Mouse (Mus musculus) liver, embryonic 14.5 days (tissue): ENCODE results near the gene Vsig10.

Experiments used
- CTCF ChIP-seq: IDR thresholded peaks from 2 replicates; pipeline ENCODE4 v1.5.1; 2016; ENCODE audit warnings: antibody characterized with exemption, low read depth, control low read depth
- EP300 ChIP-seq: IDR thresholded peaks from 2 replicates; pipeline ENCODE4 v1.6.1; 2016; ENCODE audit warnings: antibody characterized with exemption, low read depth

GRCm38 (mm10) chr5:117286831-117287822 is 31.8 kb upstream of the Vsig10 start, which contains the start of gene Pebp1:
- TF ChIP-seq CTCF (peak; percentile 42), EP300 (no peak)
